Mouse (Mus musculus): Measurements from ENCODE around the gene Clybl.

Clybl gene

GRCm38 (mm10) chr14:122305132-122305531, 123.6 kb downstream of the Clybl start:
- no peak for DNase-seq (ENCODE audit: low spot score in 2 of 2)

DNA sequence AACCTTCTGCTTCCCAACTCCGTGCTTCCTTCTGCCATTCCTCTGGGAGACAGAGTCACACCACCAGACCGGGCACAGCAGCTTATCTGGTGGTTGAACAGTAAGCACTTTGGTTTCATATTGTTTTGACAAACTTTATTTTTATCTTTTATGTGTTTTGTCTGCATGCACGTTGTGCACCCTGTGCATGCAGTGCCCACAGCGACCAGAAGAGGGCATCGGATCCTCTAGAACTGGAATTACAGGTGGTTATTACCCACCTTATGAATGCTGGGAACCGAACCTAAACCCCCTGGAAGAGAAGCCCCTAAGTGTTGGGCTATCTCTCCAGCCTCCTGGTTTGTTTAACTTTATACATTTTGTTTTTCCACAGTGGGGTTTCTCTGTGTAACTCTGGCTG, 130.9 kb downstream of the Clybl start:
- DNase-seq (ENCODE audit: low spot score in 2 of 2) = no peak

DNA sequence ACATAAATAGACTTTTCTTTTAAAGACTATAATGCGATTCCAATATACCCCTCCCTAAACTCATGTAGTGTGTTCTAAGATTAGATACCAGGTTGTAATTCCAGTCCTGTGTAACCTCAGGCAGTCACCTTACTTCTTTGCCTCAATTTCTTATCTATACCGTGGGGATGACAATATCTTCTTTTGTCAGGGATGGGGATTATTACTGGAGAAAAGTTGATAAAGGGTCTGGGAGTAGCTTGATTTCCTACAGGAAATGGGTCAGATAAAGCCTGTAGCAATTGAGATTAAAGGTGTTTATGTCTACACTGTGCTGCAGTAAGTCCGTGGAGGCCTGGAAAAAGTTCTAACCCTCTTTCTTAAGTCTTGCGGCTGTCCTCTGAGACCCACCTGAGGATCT, 131.8 kb downstream of the Clybl start:
- no peak for DNase-seq (ENCODE audit: low spot score in 2 of 2)

DNA sequence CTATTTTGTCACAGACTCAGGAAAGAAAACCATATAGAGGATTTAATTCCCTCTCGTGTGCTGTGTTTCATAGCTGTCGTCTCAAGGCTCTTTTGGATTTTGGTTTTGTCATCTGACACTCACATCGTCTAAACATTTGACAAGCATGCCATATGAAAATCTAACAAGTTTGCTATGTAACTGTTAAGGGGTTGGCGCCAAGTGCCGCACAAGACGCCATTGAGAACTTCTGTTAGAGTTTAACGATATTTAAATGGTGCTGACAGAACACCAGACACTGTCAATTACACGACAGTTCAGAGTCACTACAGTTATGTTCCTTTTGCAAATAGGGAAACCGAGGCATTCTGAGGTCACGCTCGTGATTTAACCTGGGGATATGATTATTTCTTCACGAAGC, 134.2 kb downstream of the Clybl start:
- DNase-seq (ENCODE audit: low spot score in 2 of 2) = no peak

GRCm38 (mm10) chr14:122322136-122322535, 140.6 kb downstream of the Clybl start:
- no peak for DNase-seq (ENCODE audit: low spot score in 2 of 2)

DNA sequence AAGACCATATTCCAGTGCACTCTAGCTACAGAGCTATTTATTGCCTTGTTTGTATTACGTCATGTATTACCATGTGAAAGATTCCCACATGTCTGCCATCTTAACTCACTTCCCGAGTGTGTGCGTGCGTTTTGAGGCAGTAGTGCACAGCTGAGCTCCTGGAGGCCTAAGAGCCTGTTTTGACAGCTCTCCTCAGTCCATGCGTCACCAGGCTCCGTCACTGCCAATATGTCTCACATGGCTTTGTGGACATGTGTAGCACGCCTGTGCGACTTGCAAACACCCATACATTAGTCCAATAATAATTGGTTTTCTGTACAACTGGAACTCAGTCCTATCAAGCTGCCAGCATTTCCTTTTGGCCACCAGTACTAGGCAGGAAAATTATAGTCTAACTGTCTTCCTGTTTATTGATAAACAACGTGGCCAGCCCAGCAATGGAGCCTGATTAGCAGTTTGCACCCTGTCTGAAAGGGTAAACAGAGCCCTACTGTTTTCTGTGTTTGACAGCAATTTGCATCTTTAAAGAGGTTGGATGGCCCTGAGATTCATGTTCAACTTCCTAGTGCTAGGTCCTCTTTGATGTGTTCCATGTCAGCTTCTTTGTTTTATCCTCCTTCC, 142.4 kb downstream of the Clybl start:
- DNase-seq (ENCODE audit: low spot score in 2 of 2) = no peak

DNA sequence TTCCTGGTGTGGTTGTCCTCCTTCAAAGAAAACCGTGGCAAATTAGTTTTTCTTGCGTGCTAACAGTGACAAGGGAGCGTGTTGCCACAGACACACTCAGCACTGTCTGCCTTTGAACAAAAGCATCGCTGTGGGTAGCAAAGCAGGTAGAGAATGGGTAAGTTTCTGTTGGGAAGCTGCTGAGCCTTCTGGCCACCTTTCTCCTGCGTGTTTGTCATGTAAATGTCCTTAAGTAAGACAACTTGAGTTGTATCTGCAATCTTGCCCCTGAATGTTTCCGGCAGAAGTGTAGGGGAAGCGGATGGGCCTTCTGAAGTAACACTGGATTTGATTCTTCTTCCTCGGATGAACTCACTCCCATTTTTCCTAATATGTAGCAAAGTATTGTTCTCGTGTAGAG, 148.6 kb downstream of the Clybl start:
- DNase-seq (ENCODE audit: low spot score in 2 of 2) = no peak

DNA sequence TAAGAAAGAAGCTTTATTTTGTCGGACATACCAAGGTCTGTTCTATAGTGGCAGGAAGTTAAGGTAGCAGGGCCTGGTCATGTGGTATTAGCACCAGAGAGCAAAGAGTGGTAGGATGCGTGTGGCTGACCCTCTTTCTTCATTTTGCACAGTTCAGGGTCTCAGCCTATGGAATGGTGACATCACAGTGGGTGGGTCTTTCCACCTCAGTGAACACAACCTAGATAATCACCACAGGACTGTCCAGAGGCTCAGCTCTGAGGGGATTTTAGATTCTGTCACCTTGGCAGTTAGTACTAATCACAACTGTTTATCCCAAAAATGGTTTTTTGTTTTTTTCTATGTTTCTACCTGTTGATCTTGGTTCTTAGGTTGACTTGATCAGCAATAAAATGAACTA, 149.2 kb downstream of the Clybl start:
- no peak for DNase-seq (ENCODE audit: low spot score in 2 of 2)

- no peak for DNase-seq (ENCODE audit: low spot score in 2 of 2)
Observed at GRCm38 (mm10) chr14:122331635-122332460, 150.3 kb downstream of the Clybl start.

DNA sequence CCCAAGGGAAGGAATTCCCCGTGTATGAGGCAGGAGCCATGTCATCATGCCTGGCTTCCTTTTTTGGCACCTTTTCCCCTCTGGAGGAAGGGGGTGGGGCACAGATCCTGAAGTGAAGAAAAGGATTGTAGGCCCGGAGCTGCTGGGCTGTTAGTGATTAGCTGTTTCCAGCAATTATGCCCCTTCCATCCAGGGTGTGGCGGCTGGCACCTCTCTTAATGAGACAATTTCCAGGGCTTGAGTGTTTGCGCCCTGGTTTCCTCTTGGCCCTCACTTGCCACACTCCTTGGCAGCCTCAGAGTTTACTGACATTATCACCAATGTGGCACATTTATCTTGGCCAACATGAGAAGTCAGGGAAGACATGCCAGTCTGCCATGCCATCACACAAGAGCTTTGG, 155.5 kb downstream of the Clybl start:
- DNase-seq (ENCODE audit: low spot score in 2 of 2) = no peak

- DNase-seq (ENCODE audit: low spot score in 2 of 2) = no peak
Observed at GRCm38 (mm10) chr14:122338784-122339183, 157.3 kb downstream of the Clybl start.

- no peak for DNase-seq (ENCODE audit: low spot score in 2 of 2)
Observed at GRCm38 (mm10) chr14:122340141-122340540, 158.6 kb downstream of the Clybl start.

GRCm38 (mm10) chr14:122341591-122342360, 160.3 kb downstream of the Clybl start:
- no peak for DNase-seq (ENCODE audit: low spot score in 2 of 2)

GRCm38 (mm10) chr14:122344272-122345224, 163.0 kb downstream of the Clybl start:
- DNase-seq (ENCODE audit: low spot score in 2 of 2) = no peak

DNA sequence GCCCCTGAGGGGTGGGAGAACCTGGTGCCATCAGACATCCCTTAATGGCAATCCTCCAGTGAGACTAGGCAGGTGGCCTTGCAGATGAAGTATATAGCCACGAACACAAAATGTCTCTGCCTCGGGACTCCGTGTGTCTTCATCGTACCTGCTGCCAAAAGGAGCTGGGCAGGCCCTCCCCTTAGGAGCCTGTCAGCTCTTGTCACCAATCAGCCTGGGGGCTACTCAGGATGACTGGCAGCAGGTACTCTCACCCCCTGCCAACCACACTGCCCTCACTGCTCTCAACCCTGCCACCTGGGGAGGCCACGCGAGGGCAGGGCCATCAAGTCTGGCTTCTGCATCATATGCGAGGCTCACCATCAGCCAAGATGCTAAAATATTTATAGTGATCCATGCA, 166.6 kb downstream of the Clybl start:
- DNase-seq (ENCODE audit: low spot score in 2 of 2) = no peak

GRCm38 (mm10) chr14:122349326-122349725, 167.8 kb downstream of the Clybl start:
- no peak for DNase-seq (ENCODE audit: low spot score in 2 of 2)

GRCm38 (mm10) chr14:122349761-122350160, 168.3 kb downstream of the Clybl start:
- no peak for DNase-seq (ENCODE audit: low spot score in 2 of 2)

DNA sequence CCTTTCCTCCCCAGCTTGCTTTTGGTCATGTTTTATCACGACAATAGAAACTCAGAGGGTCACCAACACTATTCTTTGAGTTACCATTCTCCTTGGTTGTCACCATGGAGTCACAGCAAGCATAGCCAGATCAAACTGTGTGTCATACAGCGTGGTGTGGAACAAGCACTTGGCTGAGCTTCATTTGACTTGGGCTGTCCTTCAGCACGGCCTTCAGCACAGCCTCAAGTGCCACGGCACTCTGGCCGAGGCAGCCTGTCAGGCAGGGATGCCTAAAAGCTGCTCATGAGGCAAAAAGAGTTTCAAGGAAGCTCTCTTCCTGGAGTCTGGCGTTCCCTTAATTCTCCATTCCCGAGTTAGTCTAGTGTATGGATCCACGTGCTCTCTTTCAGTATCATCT, 169.3 kb downstream of the Clybl start:
- no peak for DNase-seq (ENCODE audit: low spot score in 2 of 2)

DNA sequence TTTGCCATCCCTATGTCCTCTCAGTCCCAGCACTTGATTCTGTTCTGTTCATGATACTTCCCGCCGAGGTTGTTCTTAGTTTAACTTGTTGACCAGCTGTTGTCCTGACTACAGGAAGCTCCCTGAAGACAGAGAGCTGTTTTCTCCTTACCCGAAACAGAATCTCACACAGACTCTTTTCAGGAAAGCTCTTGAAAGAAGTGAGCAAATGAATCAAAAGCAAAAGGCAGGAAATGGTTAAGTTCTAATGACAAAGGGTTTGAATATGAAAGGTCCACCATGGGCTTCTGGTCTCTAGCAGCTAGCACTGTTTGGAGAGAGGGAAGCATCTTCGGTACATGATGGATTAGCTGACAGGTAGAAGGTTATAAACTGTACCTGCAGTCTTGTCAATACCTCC, 175.8 kb downstream of the Clybl start:
- no peak for DNase-seq (ENCODE audit: low spot score in 2 of 2)

DNA sequence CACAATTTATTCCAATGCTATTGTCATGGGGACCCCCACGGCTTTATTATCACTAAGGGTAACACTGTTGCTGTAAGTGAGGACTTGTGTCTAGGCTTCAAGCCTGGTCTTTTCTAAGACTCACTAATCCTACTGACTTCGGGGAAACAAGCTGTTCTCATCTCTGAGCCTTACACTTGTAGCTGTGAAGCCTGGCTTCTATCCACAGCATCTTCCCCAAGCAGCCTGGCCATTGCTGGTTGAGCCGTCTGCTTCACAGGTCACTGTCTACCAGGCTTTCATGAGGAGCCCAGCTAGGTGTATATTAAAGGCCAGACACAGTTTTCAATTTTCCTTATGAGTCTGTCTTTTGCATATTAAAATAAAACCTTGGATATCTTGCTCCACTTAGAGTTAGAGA, 177.1 kb downstream of the Clybl start:
- no peak for DNase-seq (ENCODE audit: low spot score in 2 of 2)

DNA sequence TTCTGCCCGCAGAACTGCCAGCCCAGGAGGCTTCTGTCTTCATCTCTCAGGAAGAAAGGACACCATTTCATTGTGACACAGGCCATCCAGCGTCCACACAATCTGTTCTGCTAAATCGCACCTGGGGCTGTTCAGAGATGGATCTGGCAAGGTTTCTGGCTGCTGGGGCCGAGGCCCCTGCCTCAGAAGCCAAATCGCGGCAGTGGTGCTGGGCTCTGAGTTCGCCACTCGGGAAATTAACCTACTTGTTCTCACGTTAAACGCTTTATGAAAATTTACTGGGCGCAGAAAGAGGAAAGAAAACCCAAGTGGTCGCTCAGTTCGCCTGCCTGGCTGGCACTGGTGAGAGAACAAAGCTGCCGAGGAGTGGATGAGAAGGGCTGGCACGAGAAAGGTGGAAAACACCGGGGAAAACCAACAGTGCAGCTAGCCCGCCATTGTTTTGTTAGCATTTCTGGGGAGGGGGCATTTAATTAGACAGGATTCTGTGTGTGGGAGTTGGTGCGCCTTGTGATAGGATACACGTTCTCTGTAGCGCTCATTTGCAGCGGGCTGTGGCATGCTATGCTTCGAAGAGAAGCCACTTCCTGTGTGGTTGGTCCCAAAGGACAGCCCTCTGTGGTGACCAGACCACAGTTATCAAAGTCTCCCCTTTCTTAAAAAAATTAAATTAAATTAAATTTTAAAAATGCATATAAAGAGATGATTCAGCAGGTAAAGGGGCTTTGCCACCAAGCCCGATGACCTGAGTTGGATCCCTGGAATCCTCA, 177.8 kb downstream of the Clybl start:
- no peak for DNase-seq (ENCODE audit: low spot score in 2 of 2)

Measured in spleen, postnatal 36 days (tissue).